Mouse (Mus musculus) brain, embryonic 14.5 days (tissue): Measurements from ENCODE around the gene Il12rb2.

ENCODE experiments used
- CTCF ChIP-seq: fragments of 200-500 bp; IDR thresholded peaks from 2 replicates; pipeline ENCODE4 v1.5.1; 2012; ENCODE audit warnings: inconsistent platforms, mild to moderate bottlenecking, moderate library complexity, borderline replicate concordance; ENCODE audit not compliant: insufficient read depth, insufficient read length; ENCODE audit errors: extremely low read depth
- POLR2A ChIP-seq: fragments of 200-500 bp; IDR thresholded peaks from 2 replicates; pipeline ENCODE4 v1.6.1; 2012; ENCODE audit warnings: mild to moderate bottlenecking, inconsistent platforms, borderline replicate concordance; ENCODE audit not compliant: poor library complexity, insufficient read depth, insufficient read length, severe bottlenecking; ENCODE audit errors: extremely low read depth

DNA sequence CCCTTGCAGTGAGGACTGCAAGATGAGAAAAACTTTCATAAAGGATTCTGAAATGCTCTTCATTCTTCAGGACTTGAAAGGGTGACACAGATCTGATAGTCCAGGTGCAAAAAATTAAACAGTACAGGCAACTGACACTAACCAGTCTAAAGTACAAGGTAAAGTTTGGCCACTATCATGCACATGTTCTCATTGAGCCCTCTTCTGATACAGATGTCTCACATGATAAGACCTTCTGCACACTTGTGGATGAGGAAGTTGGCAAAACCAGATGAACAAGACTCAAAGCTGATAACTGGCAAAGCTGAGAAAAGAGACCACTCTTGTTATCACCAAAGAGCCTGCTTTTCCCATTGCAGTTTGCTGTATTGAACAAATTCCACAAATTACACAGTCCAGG is 38.0 kb downstream of the Il12rb2 start:
- no peak for TF ChIP-seq POLR2A
- TF ChIP-seq CTCF, result no peak
